Mouse (Mus musculus) CH12.LX (cell line): ENCODE measurements around the gene Kdm8. TPM values are rescaled to one million over a fixed set of nuclear protein-coding genes. Genes with fewer than 3 reads are reported as not detected.

ENCODE experiments used
- DNase-seq: peaks from one replicate; pipeline ENCODE4 v3.0.0-alpha.2; 2013; ENCODE audit errors: extremely low read depth
- H3K27ac ChIP-seq: 2 replicates; pipeline ENCODE4 v1.5.1; 2012; ENCODE audit warnings: low read depth, mild to moderate bottlenecking, control low read depth, moderate library complexity; ENCODE audit not compliant: insufficient read depth
- H3K27me3 ChIP-seq: replicated peaks from 2 replicates; pipeline ENCODE3; 2012; ENCODE audit warnings: inconsistent platforms
- H3K36me3 ChIP-seq, 2 experiments: replicated peaks in 1 of 2; 2 replicates each; pipeline versions ENCODE3 to v1.6.1; 2012; ENCODE audit warnings: inconsistent platforms in 1 of 2, low read length in 1 of 2, mild to moderate bottlenecking in 1 of 2, mixed read lengths in 1 of 2, moderate library complexity in 1 of 2; ENCODE audit not compliant: control insufficient read depth in 1 of 2, insufficient read depth in 1 of 2
- H3K4me1 ChIP-seq, 2 experiments: 2 replicates each; pipeline ENCODE4 v1.6.1; 2012; ENCODE audit warnings: inconsistent platforms in 1 of 2, moderate library complexity in 1 of 2; ENCODE audit not compliant: insufficient read depth in 2 of 2, control insufficient read depth in 1 of 2
- H3K4me2 ChIP-seq: 2 replicates; pipeline ENCODE4 v1.6.1; 2012; ENCODE audit warnings: low read depth, mild to moderate bottlenecking, control low read depth; ENCODE audit not compliant: poor library complexity, insufficient read depth, severe bottlenecking
- H3K4me3 ChIP-seq, 3 experiments: fragments of 150-350 bp in 1 of 3; sonication (generic) in 1 of 3; replicated peaks in 1 of 3; 2 replicates each; pipeline versions ENCODE3 to v1.5.1; 2011 to 2012; ENCODE audit warnings: low read depth in 2 of 3, low read length in 2 of 3, mild to moderate bottlenecking in 2 of 3, moderate library complexity in 2 of 3, control low read depth in 1 of 3, improper control_type of control experiment in 1 of 3, inconsistent platforms in 1 of 3, mixed read lengths in 1 of 3; ENCODE audit not compliant: poor library complexity in 1 of 3
- H3K79me2 ChIP-seq: replicated peaks from 2 replicates; pipeline ENCODE4 v1.6.1; 2012; ENCODE audit warnings: mild to moderate bottlenecking, moderate library complexity; ENCODE audit not compliant: control insufficient read depth, poor library complexity, insufficient read depth, severe bottlenecking; ENCODE audit errors: extremely low read depth
- H3K9ac ChIP-seq: 2 replicates; pipeline ENCODE4 v1.6.1; 2012; ENCODE audit warnings: low read depth, mild to moderate bottlenecking, control low read depth, moderate library complexity; ENCODE audit not compliant: insufficient read depth
- H3K9me3 ChIP-seq: replicated peaks from 2 replicates; pipeline ENCODE3; 2012; ENCODE audit warnings: low read length, inconsistent platforms, mixed read lengths
- BHLHE40 ChIP-seq: IDR thresholded peaks from 2 replicates; pipeline ENCODE4 v1.6.1; 2011; ENCODE audit warnings: mild to moderate bottlenecking, low read depth, low read length, improper control_type of control experiment
- CTCF ChIP-seq, 2 experiments: IDR thresholded peaks in 1 of 2; conservative IDR thresholded peaks in 1 of 2; 2 replicates each; pipeline ENCODE4 v1.5.1; 2011 to 2012; ENCODE audit warnings: low read depth in 2 of 2, low read length in 2 of 2, improper control_type of control experiment in 1 of 2, inconsistent platforms in 1 of 2, mild to moderate bottlenecking in 1 of 2, moderate library complexity in 1 of 2
- ELF1 ChIP-seq: IDR thresholded peaks from 2 replicates; pipeline ENCODE4 v1.6.1; 2014; ENCODE audit warnings: low read depth, mild to moderate bottlenecking, inconsistent platforms, low read length, improper control_type of control experiment
- GABPA ChIP-seq: IDR thresholded peaks from 2 replicates; pipeline ENCODE4 v1.6.1; 2012; ENCODE audit warnings: low read depth, low read length, improper control_type of control experiment, inconsistent platforms; ENCODE audit not compliant: insufficient replicate concordance
- HCFC1 ChIP-seq: IDR thresholded peaks from 2 replicates; pipeline ENCODE4 v1.6.1; 2012; ENCODE audit warnings: low read depth, mild to moderate bottlenecking, inconsistent platforms, low read length, improper control_type of control experiment
- IRF4 ChIP-seq: IDR thresholded peaks from 2 replicates; pipeline ENCODE4 v1.6.1; 2014; ENCODE audit warnings: low read depth, mild to moderate bottlenecking, inconsistent platforms, low read length, improper control_type of control experiment
- JUND ChIP-seq: conservative IDR thresholded peaks from 2 replicates; pipeline ENCODE4 v1.6.1; 2011; ENCODE audit warnings: low read depth, low read length, improper control_type of control experiment
- MAFK ChIP-seq: IDR thresholded peaks from 2 replicates; pipeline ENCODE4 v1.6.1; 2011; ENCODE audit warnings: low read length, improper control_type of control experiment; ENCODE audit not compliant: insufficient replicate concordance
- MAX ChIP-seq: IDR thresholded peaks from 2 replicates; pipeline ENCODE4 v1.6.1; 2011; ENCODE audit warnings: low read length, improper control_type of control experiment
- MAZ ChIP-seq: IDR thresholded peaks from 2 replicates; pipeline ENCODE4 v1.6.1; 2012; ENCODE audit warnings: low read depth, mild to moderate bottlenecking, inconsistent platforms, low read length, improper control_type of control experiment, moderate library complexity
- POLR2A ChIP-seq: IDR thresholded peaks from 2 replicates; pipeline ENCODE4 v1.6.1; 2011; ENCODE audit warnings: low read depth, mild to moderate bottlenecking, improper control_type of control experiment, low read length
- POLR2AphosphoS2 ChIP-seq: IDR thresholded peaks from 2 replicates; pipeline ENCODE4 v1.6.1; 2011; ENCODE audit warnings: low read depth, low read length, improper control_type of control experiment
- SMC3 ChIP-seq: IDR thresholded peaks from 2 replicates; pipeline ENCODE4 v1.6.1; 2011; ENCODE audit warnings: low read depth, low read length, improper control_type of control experiment
- TBP ChIP-seq: conservative IDR thresholded peaks from 2 replicates; pipeline ENCODE4 v1.6.1; 2011; ENCODE audit warnings: low read depth, low read length, improper control_type of control experiment
- TCF12 ChIP-seq: IDR thresholded peaks from 2 replicates; pipeline ENCODE4 v1.6.1; 2014; ENCODE audit warnings: low read depth, mild to moderate bottlenecking, inconsistent platforms, low read length, improper control_type of control experiment
- UBTF ChIP-seq: IDR thresholded peaks from 2 replicates; pipeline ENCODE4 v1.6.1; 2012; ENCODE audit warnings: low read depth, mild to moderate bottlenecking, inconsistent platforms, low read length, improper control_type of control experiment, moderate library complexity
- USF1 ChIP-seq: IDR thresholded peaks from 2 replicates; pipeline ENCODE4 v1.6.1; 2014; ENCODE audit warnings: low read depth, mild to moderate bottlenecking, inconsistent platforms, low read length, improper control_type of control experiment
- USF2 ChIP-seq: conservative IDR thresholded peaks from 2 replicates; pipeline ENCODE4 v1.6.1; 2011; ENCODE audit warnings: low read depth, low read length, improper control_type of control experiment
- ZC3H11A ChIP-seq: IDR thresholded peaks from 2 replicates; pipeline ENCODE4 v1.6.1; 2012; ENCODE audit warnings: low read depth, mild to moderate bottlenecking, inconsistent platforms, low read length, improper control_type of control experiment
- ZKSCAN1 ChIP-seq: IDR thresholded peaks from 2 replicates; pipeline ENCODE4 v1.6.1; 2012; ENCODE audit warnings: low read depth, inconsistent platforms, low read length, improper control_type of control experiment, borderline replicate concordance
- ZMIZ1 ChIP-seq: IDR thresholded peaks from 2 replicates; pipeline ENCODE4 v1.6.1; 2012; ENCODE audit warnings: low read depth, mild to moderate bottlenecking, inconsistent platforms, low read length, improper control_type of control experiment
- ZNF384 ChIP-seq: IDR thresholded peaks from 2 replicates; pipeline ENCODE4 v1.6.1; 2012; ENCODE audit warnings: low read depth, low read length, improper control_type of control experiment, inconsistent platforms
- dilution Hi-C: fragments of 300-500 bp; cut with MboI; formaldehyde crosslinking; loops from 2 replicates; pipeline ENCODE4 v1.14.3; 2020; ENCODE audit warnings: low sequenced_read_pairs; ENCODE audit not compliant: extremely low pct_unique_long_range_greater_than_20kb, extremely low pct_ligation_motif_present
- in situ Hi-C: fragments of 300-500 bp; cut with MboI; formaldehyde crosslinking; loops from 3 replicates; pipeline ENCODE4 v1.14.3; 2019; ENCODE audit warnings: low sequenced_read_pairs, low pct_ligation_motif_present, low pct_unique_long_range_greater_than_20kb, mixed read lengths
- polyA plus RNA-seq: library from polyadenylated mRNA; unstranded; fragments of >175 nt; gene quantifications from 2 replicates; pipeline ENCODE4 v1.2.1, GENCODE M21; 2012; ENCODE audit warnings: low read depth; ENCODE audit not compliant: insufficient read length
- total RNA-seq, 2 experiments: library from RNA; depleted of rRNA; stranded (reverse); fragments of 300-350 nt in 1 of 2; fragments of >200 nt in 1 of 2; gene quantifications; 2 replicates each; pipeline ENCODE4 v1.2.3; 2012 to 2014

Gene Kdm8
- total and polyA plus RNA-seq, 3 experiments, result 5.0 to 8.7 (median 6.6) TPM

DNA sequence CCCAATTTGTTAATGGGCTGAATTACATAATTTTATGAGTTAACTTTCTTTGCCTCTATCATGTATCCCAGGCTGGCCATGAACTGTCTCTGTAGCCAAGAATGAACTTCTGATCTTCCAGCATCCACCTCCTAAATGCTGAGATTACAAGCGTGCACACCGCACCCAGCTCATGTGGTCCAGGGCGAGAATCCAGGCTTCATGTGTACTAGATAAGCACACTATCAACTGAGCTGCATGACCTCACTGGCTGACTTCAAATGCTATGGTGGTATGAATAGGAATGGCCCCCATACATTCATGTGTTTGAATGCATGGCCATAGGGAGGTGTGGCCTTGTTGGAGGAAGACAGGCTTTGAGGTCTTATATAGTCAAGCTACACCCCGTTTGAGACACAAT, 36.0 kb downstream of the Kdm8 start:
- H3K4me3 ChIP-seq, result no peak overlapping the region
- TF ChIP-seq MAFK (no peak), IRF4 (no peak), ZKSCAN1 (no peak), USF1 (no peak), UBTF (no peak)
- in situ Hi-C loops, result no loop called here
- no peak overlapping the region for H3K9ac ChIP-seq
- H3K4me1 ChIP-seq, result peaks cover 7 to 31% of the 10 kb centered on the region in 2 experiments
- no peak for DNase-seq
- H3K79me2 ChIP-seq, result no peaks in the 10 kb centered on the region
- no peaks in the 10 kb centered on the region for H3K9me3 ChIP-seq
- H3K27ac ChIP-seq, result no peak overlapping the region
- dilution Hi-C loops, result no loop called here
- H3K27me3 ChIP-seq, result no peaks in the 10 kb centered on the region
- no peak overlapping the region for H3K4me2 ChIP-seq
- peaks cover 26 to 79% of the 10 kb centered on the region in 2 experiments for H3K36me3 ChIP-seq

DNA sequence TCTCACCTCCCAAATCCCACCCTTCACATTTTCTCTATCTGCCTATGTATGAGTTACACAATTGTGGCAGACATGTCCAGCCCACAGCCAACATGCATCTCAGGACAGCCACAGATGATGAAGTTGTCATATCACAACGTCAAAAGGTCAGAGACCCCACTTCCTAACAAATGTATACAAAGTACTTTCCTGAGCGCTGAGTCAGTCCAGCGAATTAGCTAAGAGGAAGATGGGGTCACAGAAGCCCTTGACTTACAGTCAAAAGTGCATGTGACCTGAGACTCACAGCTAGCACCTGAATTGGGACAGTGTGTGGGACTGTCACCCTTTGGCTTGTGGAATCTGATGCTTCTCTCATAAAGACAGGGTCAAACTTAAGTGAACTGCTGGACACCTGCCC, 37.9 kb downstream of the Kdm8 start:
- no peak overlapping the region for H3K4me2 ChIP-seq
- dilution Hi-C loops, result no loop called here
- in situ Hi-C loops, result no loop called here
- DNase-seq, result no peak
- no peaks in the 10 kb centered on the region for H3K9me3 ChIP-seq
- no peak for TF ChIP-seq TCF12
- TF ChIP-seq SMC3, result no peak
- TF ChIP-seq USF2, result no peak
- TF ChIP-seq HCFC1, result no peak
- TF ChIP-seq JUND, result no peak
- TF ChIP-seq ELF1, result no peak
- TF ChIP-seq GABPA, result no peak
- TF ChIP-seq POLR2A, result no peak
- TF ChIP-seq ZNF384, result no peak
- no peak for TF ChIP-seq ZKSCAN1
- no peak for TF ChIP-seq TBP
- TF ChIP-seq POLR2AphosphoS2, result no peak
- TF ChIP-seq CTCF (conservative IDR thresholded peaks at IDR 0.05 in 1 of 2, IDR thresholded peaks at IDR 0.05 in 1 of 2; ENCODE audit: low read depth in 2 of 2, low read length in 2 of 2), result no peak
- no peak overlapping the region for H3K9ac ChIP-seq
- H3K4me3 ChIP-seq, result no peak overlapping the region
- H3K36me3 ChIP-seq, result peaks cover 35 to 87% of the 10 kb centered on the region in 2 experiments
- H3K79me2 ChIP-seq, result no peaks in the 10 kb centered on the region
- H3K27me3 ChIP-seq, result no peaks in the 10 kb centered on the region
- H3K4me1 ChIP-seq, result peaks cover 0 to 13% of the 10 kb centered on the region in 2 experiments; a peak in 2 of 4 replicates
- no peak overlapping the region for H3K27ac ChIP-seq

DNA sequence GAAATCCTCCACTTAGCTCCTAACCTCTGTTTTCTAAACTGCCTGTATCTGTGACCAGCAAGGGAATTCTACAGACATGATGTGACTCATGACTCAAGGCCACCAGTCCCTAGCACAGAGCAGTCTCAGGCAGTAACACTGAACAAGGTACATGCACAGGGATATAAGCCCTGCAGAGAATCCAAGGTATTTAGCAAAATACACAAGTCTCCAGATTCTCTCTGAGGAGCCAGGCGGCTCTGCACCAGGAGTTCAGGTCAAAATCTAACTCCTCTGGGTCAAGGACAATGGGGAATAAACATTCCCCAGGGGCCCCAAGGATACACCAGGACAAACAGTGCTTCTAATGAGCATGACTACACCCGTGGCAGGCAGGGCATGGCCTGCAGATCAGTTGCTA, 38.4 kb downstream of the Kdm8 start:
- Histone ChIP-seq H3K4me3 (no peak overlapping the region), H3K79me2 (no peaks in the 10 kb centered on the region), H3K27ac (no peak overlapping the region), H3K9ac (no peak overlapping the region)
- TF ChIP-seq USF1 (no peak), UBTF (no peak), ZMIZ1 (no peak), BHLHE40 (no peak), SMC3 (no peak), TCF12 (no peak), TBP (no peak), ZC3H11A (no peak), MAX (no peak), MAZ (no peak)
- TF ChIP-seq, all 38 proteins: peak for 0
- peaks cover 29 to 82% of the 10 kb centered on the region in 2 experiments for H3K36me3 ChIP-seq
- H3K4me2 ChIP-seq, result no peak overlapping the region
- no peaks in the 10 kb centered on the region for H3K9me3 ChIP-seq
- H3K4me1 ChIP-seq, result peaks cover 0 to 7% of the 10 kb centered on the region in 2 experiments; a peak in 2 of 4 replicates
- in situ Hi-C loops, result no loop called here
- dilution Hi-C loops, result no loop called here
- H3K27me3 ChIP-seq, result no peaks in the 10 kb centered on the region
- no peak for DNase-seq
